Mouse (Mus musculus) kidney, embryonic 14.5 days (tissue): ENCODE data around the gene Gcg. TPM values are rescaled to one million over a fixed set of nuclear protein-coding genes. Genes with fewer than 3 reads are reported as not detected.

Source experiments
- ATAC-seq: fragments of 200-750 bp; cut with Nextera tagmentation; 2 replicates; pipeline ENCODE4 v1.8.0; 2017; ENCODE audit warnings: moderate number of reproducible peaks, mild to moderate bottlenecking, moderate TSS enrichment, moderate library complexity; ENCODE audit not compliant: low FRiP score, low TSS enrichment
- H3K27ac ChIP-seq: fragments of 300-500 bp; sonication (generic); 2 replicates; pipeline ENCODE4 v1.5.1; 2014; ENCODE audit warnings: low read depth, mild to moderate bottlenecking, low read length, moderate library complexity, mixed read lengths
- H3K27me3 ChIP-seq: fragments of 300-500 bp; sonication (generic); 2 replicates; pipeline ENCODE4 v1.6.1; 2014; ENCODE audit warnings: mild to moderate bottlenecking, low read length; ENCODE audit not compliant: control insufficient read depth, insufficient read depth
- H3K36me3 ChIP-seq: fragments of 300-500 bp; sonication (generic); 2 replicates; pipeline ENCODE4 v1.6.1; 2014; ENCODE audit warnings: low read length, mixed read lengths; ENCODE audit not compliant: control insufficient read depth, insufficient read depth
- H3K4me1 ChIP-seq: fragments of 300-500 bp; sonication (generic); 2 replicates; pipeline ENCODE4 v1.6.1; 2014; ENCODE audit warnings: low read length, mixed read lengths; ENCODE audit not compliant: control insufficient read depth, insufficient read depth
- H3K4me2 ChIP-seq: fragments of 300-500 bp; sonication (generic); replicated peaks from 2 replicates; pipeline ENCODE4 v1.6.1; 2014; ENCODE audit warnings: low read depth, mild to moderate bottlenecking, low read length
- H3K4me3 ChIP-seq: fragments of 300-500 bp; sonication (generic); 2 replicates; pipeline ENCODE4 v1.5.1; 2014; ENCODE audit warnings: mild to moderate bottlenecking, low read length
- H3K9ac ChIP-seq: fragments of 300-500 bp; sonication (generic); 2 replicates; pipeline ENCODE4 v1.6.1; 2014; ENCODE audit warnings: low read depth, mild to moderate bottlenecking, low read length, moderate library complexity
- H3K9me3 ChIP-seq: fragments of 300-500 bp; sonication (generic); 2 replicates; pipeline ENCODE4 v1.6.1; 2016; ENCODE audit warnings: low read length; ENCODE audit not compliant: control insufficient read depth
- WGBS: fragments of 180-500 bp; shearing (Covaris S2); extraction: QIAGEN DNeasy Blood & Tissue Kit; methylation state at CpG from one replicate; pipeline ENCODE4 v1.1.7; 2014; 5-methylcytosine and 5-hydroxymethylcytosine counted together
- polyA plus RNA-seq: library from polyadenylated mRNA; unstranded; fragments of >200 nt; fragmentation: Nextera tagmentation; extraction: Ambion mirVana; gene quantifications from 2 replicates; pipeline ENCODE4 v1.2.1, GENCODE M21; 2014

Gene Gcg
- polyA plus RNA-seq: not detected in 2 replicates

DNA sequence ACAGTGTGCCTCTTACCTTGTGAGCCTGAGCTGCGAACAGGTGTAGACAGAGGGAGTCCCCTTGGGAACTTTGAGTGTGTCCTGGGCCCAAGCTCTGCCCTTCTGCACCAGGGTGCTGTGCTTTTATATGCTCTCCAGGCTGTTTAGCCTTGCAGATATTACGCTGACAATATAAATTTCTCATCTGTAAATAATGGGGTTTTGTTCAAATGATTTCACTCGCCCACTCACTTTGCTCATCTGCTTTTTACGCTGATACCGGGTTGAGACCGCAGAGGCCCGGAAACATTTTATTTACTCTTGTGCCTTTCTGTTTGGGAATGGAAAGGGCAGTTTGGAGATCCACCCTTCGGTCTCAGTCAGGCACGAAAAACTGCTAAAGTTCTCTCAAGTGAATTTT is at the start of gene Gcg:
TSS of gene Gcg (minus strand) at position 101 of the 400 bp plus-strand sequence.
- Histone ChIP-seq H3K27ac (no peak within 1 kb of the TSS), H3K9me3 (no peaks in the 10 kb centered on the region), H3K36me3 (no peaks in the 10 kb centered on the region), H3K4me3 (no peak within 1 kb of the TSS), H3K9ac (no peak within 1 kb of the TSS), H3K27me3 (no peaks in the 10 kb centered on the region), H3K4me2 (no peak within 1 kb of the TSS), H3K4me1 (no peaks in the 10 kb centered on the region)
- no peak for ATAC-seq
- WGBS: 92% methylated on average over 9 of the region's 9 CpGs

DNA sequence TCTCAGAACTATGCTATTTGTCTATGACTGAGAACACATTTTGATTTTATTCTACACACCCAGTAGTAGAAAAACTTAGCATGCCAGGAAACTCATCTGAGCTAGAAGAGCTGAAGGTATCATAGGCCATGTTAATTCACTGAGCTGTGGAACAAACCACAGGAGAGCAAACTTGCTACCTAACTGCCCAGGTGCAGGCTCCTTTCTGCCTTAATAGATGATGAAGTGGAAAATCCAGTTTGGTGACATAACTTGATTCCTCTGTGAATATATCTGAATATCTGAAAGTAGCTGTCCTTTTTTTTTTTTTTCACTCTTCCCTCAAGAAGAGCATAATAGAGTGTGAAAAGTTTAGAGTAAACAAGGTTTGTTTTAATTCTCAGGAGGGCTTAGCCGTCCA is 47.6 kb upstream of the Gcg start:
- no peaks in the 10 kb centered on the region for H3K4me1 ChIP-seq
- no peak overlapping the region for H3K4me2 ChIP-seq
- WGBS: 44% methylated on average over 1 of the region's 1 CpGs
- H3K9ac ChIP-seq: no peak overlapping the region
- H3K36me3 ChIP-seq: no peaks in the 10 kb centered on the region
- H3K4me3 ChIP-seq: no peak overlapping the region
- H3K9me3 ChIP-seq: no peaks in the 10 kb centered on the region
- no peaks in the 10 kb centered on the region for H3K27me3 ChIP-seq
- no peak overlapping the region for H3K27ac ChIP-seq
- no peak for ATAC-seq

DNA sequence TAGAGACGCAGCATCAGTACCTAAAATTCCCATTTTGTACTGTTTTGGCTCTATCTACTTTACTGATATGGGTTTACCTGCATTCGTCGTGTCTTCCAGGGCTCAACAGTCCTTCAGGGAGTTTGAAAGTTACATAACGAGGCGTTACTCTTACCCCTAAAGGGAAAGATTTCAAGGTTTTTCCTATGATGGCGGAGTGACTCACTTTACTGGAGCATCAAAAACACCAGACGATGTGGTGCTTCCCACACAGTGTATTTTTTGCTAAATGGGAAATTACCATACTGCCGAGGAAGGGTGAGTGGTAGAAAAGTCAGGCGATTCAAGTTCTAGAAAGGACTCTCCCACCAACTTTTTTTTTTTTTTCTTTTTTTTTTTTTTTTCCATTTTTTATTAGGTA is 42.9 kb upstream of the Gcg start:
- Histone ChIP-seq H3K36me3 (no peaks in the 10 kb centered on the region), H3K4me3 (no peak overlapping the region), H3K27me3 (no peaks in the 10 kb centered on the region), H3K4me1 (no peaks in the 10 kb centered on the region), H3K9ac (no peak overlapping the region), H3K9me3 (no peaks in the 10 kb centered on the region), H3K4me2 (no peak overlapping the region), H3K27ac (no peak overlapping the region)
- no peak for ATAC-seq
- 91% methylated on average over 9 of the region's 9 CpGs for WGBS

DNA sequence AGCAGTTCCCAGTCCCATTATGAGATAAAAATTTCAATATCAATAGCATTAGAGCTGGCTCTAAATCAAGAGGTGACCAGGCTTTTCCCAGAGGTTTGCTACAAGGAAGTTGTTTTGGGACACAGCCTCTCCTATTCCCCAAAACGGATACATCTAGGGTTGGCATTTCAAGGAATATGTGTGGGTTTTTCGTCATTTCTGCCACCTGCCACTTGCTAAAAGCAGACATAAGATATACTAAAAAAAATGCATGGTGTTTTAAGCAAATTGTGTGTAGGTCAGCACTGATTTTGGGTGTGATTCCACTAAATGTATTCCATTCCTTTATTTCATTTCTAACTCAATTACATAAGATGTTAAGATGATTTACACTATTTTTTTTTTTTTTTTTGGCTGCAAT is 34.3 kb upstream of the Gcg start:
- H3K36me3 ChIP-seq: no peaks in the 10 kb centered on the region
- H3K27me3 ChIP-seq: no peaks in the 10 kb centered on the region
- H3K4me1 ChIP-seq: no peaks in the 10 kb centered on the region
- no peak for ATAC-seq
- H3K9ac ChIP-seq: no peak overlapping the region
- 78% methylated on average over 2 of the region's 2 CpGs for WGBS
- no peak overlapping the region for H3K4me2 ChIP-seq
- H3K9me3 ChIP-seq: no peaks in the 10 kb centered on the region
- H3K27ac ChIP-seq: no peak overlapping the region
- no peak overlapping the region for H3K4me3 ChIP-seq

DNA sequence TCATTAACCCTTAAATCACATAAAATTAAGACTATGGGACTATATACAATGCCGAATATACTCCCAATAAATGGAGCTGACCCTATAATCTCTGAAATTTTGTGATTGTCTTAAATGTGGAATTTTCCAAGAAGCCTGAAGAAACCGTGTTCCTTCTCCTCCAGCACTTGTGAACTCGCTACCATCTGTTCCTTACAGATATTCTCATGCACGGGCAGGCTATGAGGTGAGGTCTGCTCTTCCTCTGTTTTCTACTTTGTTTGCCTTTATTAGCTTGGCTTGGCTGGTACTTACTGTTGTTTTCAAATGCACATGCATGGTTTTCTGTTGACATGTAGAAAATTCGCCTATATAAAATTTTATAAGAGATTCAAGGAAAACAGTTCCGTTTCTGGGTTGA is 31.0 kb upstream of the Gcg start:
- 89% methylated on average over 6 of the region's 6 CpGs for WGBS
- no peak for ATAC-seq

DNA sequence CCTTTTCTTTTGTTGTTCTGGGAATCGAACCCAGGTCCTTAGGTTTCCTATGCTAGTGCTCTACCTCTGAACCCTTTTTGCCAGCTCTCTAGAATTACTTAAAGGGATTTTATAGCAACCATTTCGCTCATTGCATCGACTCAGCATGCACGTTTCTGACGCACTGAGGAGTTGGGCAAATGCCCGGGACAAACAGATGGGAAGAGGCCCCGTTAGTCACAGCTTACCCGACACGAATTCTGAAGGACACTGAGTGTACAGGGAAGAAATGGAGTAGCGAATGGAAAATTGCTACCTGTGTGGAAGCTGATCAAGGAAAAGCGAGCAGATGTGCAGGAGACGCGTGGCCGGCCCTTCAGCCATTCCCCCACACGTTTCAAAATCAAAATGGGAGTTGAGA is 30.0 kb upstream of the Gcg start:
- no peaks in the 10 kb centered on the region for H3K4me1 ChIP-seq
- H3K9me3 ChIP-seq: no peaks in the 10 kb centered on the region
- ATAC-seq: no peak
- no peak overlapping the region for H3K27ac ChIP-seq
- H3K9ac ChIP-seq: no peak overlapping the region
- no peak overlapping the region for H3K4me2 ChIP-seq
- no peaks in the 10 kb centered on the region for H3K27me3 ChIP-seq
- no peak overlapping the region for H3K4me3 ChIP-seq
- 88% methylated on average over 15 of the region's 15 CpGs for WGBS
- no peaks in the 10 kb centered on the region for H3K36me3 ChIP-seq

More for the DNA sequence above, 31.0 kb upstream of the Gcg start:
- H3K27me3 ChIP-seq: no peaks in the 10 kb centered on the region
- H3K4me3 ChIP-seq: no peak overlapping the region
- no peak overlapping the region for H3K4me2 ChIP-seq
- H3K27ac ChIP-seq: no peak overlapping the region
- H3K9me3 ChIP-seq: no peaks in the 10 kb centered on the region
- H3K36me3 ChIP-seq: no peaks in the 10 kb centered on the region
- no peak overlapping the region for H3K9ac ChIP-seq
- no peaks in the 10 kb centered on the region for H3K4me1 ChIP-seq

DNA sequence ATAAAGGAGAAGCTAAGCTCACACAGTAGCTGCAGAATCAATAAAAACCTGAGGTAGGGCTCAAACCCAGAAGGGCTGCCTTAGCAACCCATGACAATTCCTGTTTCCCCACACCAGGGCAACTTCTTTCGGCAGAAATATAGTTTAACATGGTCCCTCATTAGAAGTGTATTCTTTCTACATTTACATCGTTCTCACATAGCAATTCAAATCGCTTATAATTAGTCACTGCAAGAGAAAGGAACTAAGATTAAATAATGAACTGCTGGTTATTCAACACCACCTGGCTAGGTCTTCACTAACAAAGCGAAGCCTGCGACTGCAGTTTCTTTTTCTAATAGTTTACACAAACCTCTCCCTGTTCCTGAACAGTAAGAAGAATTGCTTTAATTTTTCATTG is 23.7 kb upstream of the Gcg start:
- no peak overlapping the region for H3K9ac ChIP-seq
- H3K4me1 ChIP-seq: no peaks in the 10 kb centered on the region
- H3K9me3 ChIP-seq: no peaks in the 10 kb centered on the region
- ATAC-seq: no peak
- H3K27me3 ChIP-seq: no peaks in the 10 kb centered on the region
- H3K4me3 ChIP-seq: no peak overlapping the region
- no peaks in the 10 kb centered on the region for H3K36me3 ChIP-seq
- no peak overlapping the region for H3K27ac ChIP-seq
- no peak overlapping the region for H3K4me2 ChIP-seq
- 90% methylated on average over 5 of the region's 5 CpGs for whole genome bisulfite sequencing

DNA sequence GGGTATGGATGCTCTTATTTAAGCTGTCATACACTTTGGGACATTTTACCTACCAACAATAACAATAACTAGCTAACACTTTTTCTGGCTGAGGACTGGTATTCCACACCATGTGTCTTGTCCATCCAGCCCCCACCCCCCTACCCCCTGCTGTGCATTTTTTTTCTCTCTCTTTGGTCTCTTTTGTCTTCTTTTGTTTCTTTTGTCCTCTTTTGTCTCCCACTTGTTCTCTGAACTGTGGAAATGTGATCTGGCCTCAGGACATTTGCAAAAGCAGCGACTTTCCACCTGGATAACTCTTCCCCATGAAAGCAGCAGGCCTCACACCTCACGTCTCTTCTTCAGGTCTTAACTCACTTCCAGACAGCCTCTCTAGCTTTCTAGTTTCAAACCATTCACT is 23.0 kb upstream of the Gcg start:
- no peaks in the 10 kb centered on the region for H3K27me3 ChIP-seq
- H3K4me3 ChIP-seq: no peak overlapping the region
- H3K4me2 ChIP-seq: no peak overlapping the region
- no peaks in the 10 kb centered on the region for H3K9me3 ChIP-seq
- H3K9ac ChIP-seq: no peak overlapping the region
- H3K27ac ChIP-seq: no peak overlapping the region
- 49% methylated on average over 2 of the region's 2 CpGs for WGBS
- H3K4me1 ChIP-seq: no peaks in the 10 kb centered on the region
- no peaks in the 10 kb centered on the region for H3K36me3 ChIP-seq
- ATAC-seq: no peak

DNA sequence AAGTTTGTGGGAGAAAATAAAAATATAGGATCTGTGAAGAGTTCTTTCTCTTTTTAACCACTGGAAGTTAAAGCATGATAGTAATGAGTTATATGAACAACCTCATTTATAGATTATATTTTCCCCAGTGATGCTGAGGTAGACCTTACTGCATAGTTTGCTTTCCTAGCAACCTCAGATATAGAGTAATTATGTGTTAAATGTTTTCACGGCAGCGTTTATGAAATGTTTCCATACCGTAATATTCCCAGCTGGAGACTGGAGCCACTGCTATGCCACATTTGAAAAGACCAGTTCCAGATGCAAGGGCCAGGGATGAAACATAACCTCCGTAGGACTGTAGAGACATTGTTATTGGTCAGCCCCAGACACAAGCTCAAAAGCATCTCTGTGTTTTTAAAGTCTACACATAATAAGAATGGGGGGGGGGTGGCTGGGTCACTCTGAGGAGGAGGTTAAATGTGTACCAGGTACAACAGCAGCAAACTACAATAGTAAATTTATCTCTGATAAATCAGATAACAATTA is 20.9 kb upstream of the Gcg start:
- Histone ChIP-seq H3K9ac (no peak overlapping the region), H3K4me1 (no peaks in the 10 kb centered on the region), H3K4me3 (no peak overlapping the region), H3K9me3 (no peaks in the 10 kb centered on the region), H3K36me3 (no peaks in the 10 kb centered on the region), H3K27ac (no peak overlapping the region), H3K4me2 (no peak overlapping the region), H3K27me3 (no peaks in the 10 kb centered on the region)
- no peak for ATAC-seq
- 86% methylated on average over 4 of the region's 4 CpGs for WGBS
